ENCODE assay signal across 10 mouse cellular contexts in genomic region chr15:103170316-103170679, GRCm38 (mm10). TPM values are rescaled to one million over a fixed set of nuclear protein-coding genes. Genes with fewer than 3 reads are reported as not detected.
DNase-seq lines count a peak whose midpoint lies in the region; ATAC-seq and TF ChIP-seq lines count a peak whose summit lies in the region.
"Had no signal": no experiment of that assay in that cellular context is flagged by ENCODE, and none has a peak within 500 bp of the region (broad histone marks: within the 10 kb centered on the region; RNA-seq: fewer than 3 reads in every experiment).

No protein-coding gene starts in this region.

- intact Hi-C loops in gastrocnemius, adult 2 months (cut with DNase I) = no loop called here
- intact Hi-C loops in gastrocnemius, postnatal 14 days (cut with DNase I; ENCODE audit: low total_unique reads) = loop anchor here (10.0 kb wide), 1 partner anchor 415 kb away; no protein-coding TSS in a partner anchor

- peaks cover 24% of the 10 kb centered on the region for H3K4me1 ChIP-seq in testis, adult 2 months (ENCODE audit: control insufficient read depth, insufficient read depth, low read length)
- peaks cover 25% of the 10 kb centered on the region for H3K4me1 ChIP-seq in liver, embryonic 15.5 days (replicated peaks)

- no peak for DNase-seq in gastrocnemius, adult 2 months
- DNase-seq in gastrocnemius, postnatal 14 days = no peak
- DNase-seq in testis, postnatal 10 days (ENCODE audit: low spot score) = no peak
- no peak for DNase-seq in ovary, postnatal 10 days (ENCODE audit: low spot score)
- no peak for DNase-seq in retina, postnatal 1 day
- DNase-seq: adrenal gland, postnatal 25 days; lung, postnatal 10 days had no signal

- H3K9me3 ChIP-seq in liver, embryonic 15.5 days (replicated peaks) = no peaks in the 10 kb centered on the region

- H3K27me3 ChIP-seq in testis, adult 2 months (ENCODE audit: control insufficient read depth, insufficient read depth, low read length) = peaks cover 3% of the 10 kb centered on the region
- peaks cover 98% of the 10 kb centered on the region for H3K27me3 ChIP-seq in liver, embryonic 15.5 days

- H3K27ac ChIP-seq in gastrocnemius, adult 2 months = peak overlapping the region; percentile 66; the same call in 1 of the 2 replicates
- H3K27ac ChIP-seq in testis, adult 2 months (ENCODE audit: control insufficient read depth, insufficient read depth, low read depth, low read length) = no peak overlapping the region
- H3K27ac ChIP-seq in liver, embryonic 15.5 days (replicated peaks) = no peak overlapping the region

- H3K4me3 ChIP-seq in gastrocnemius, adult 2 months = peak overlapping the region; percentile 82
- peak overlapping the region; percentile 21 for H3K4me3 ChIP-seq in testis, adult 2 months (ENCODE audit: control insufficient read depth, low read depth, low read length)
- H3K4me3 ChIP-seq in liver, embryonic 15.5 days (replicated peaks) = peak overlapping the region; percentile 1; the same call in 1 of the 2 replicates

- no peak for ATAC-seq in liver, embryonic 15.5 days (ENCODE audit: insufficient read depth)
- no peak for ATAC-seq in megakaryocyte progenitor cell, adult 5-6 weeks (replicated peaks; ENCODE audit: poor library complexity)

- no peak for TF ChIP-seq POLR2A in testis, adult 2 months (IDR thresholded peaks at IDR 0.05; ENCODE audit: control insufficient read depth, low read depth, low read length)

- TF ChIP-seq CTCF in gastrocnemius, adult 2 months (IDR thresholded peaks at IDR 0.05) = no peak
- no peak for TF ChIP-seq CTCF in testis, adult 2 months (IDR thresholded peaks at IDR 0.05; ENCODE audit: control insufficient read depth, insufficient read depth, insufficient replicate concordance, low read depth, low read length)

- peak overlapping the region; percentile 71; the same call in 1 of the 2 replicates for H3K4me2 ChIP-seq in liver, embryonic 15.5 days

- 12% methylated on average over 15 of the region's 16 CpGs for WGBS in liver, embryonic 15.5 days (ENCODE audit: insufficient replicate concordance)

- H3K9ac ChIP-seq in liver, embryonic 15.5 days = no peak overlapping the region

- no peaks in the 10 kb centered on the region for H3K36me3 ChIP-seq in testis, adult 2 months (ENCODE audit: control insufficient read depth, insufficient read depth, low read length)
- no peaks in the 10 kb centered on the region for H3K36me3 ChIP-seq in liver, embryonic 15.5 days (replicated peaks)

RNA-seq across cellular contexts. Expression of gene Smug1, which starts 3.4 kb away (rescaled TPM):
- total RNA-seq in gastrocnemius, adult 2 months (2021) = 10 to 100 TPM; 10.8 to 12.7 TPM
- total RNA-seq in gastrocnemius, postnatal 14 days (2021) = 10 to 100 TPM; 10.6 to 11.6 TPM
- 3.4 and 3.8 TPM in 2 replicates for polyA plus RNA-seq in testis, adult 2 months (2012; rRNA removed)
- polyA plus RNA-seq in liver, embryonic 15.5 days (2015; fragmentation: Nextera tagmentation; extraction: Ambion mirVana) = 4.6 and 5.4 TPM in 2 replicates
- 2.1 and 4.5 TPM in 2 replicates for total RNA-seq in megakaryocyte progenitor cell, adult 5-6 weeks (2015)
- total RNA-seq in megakaryocyte progenitor cell, adult 5-6 weeks (2017) = 3.8 and 4.2 TPM in 2 replicates

Comparison
In these comparisons a context has a peak if more than half of its experiments do, and no peak if none do; other contexts are left out.
1. H3K4me3 ChIP-seq: peak in every context shown above with its lines; median percentile 82 in gastrocnemius, adult 2 months; 21 in testis, adult 2 months; 1 in liver, embryonic 15.5 days.